Mouse (Mus musculus): Measurements from ENCODE around the gene Mrgprh.

DNA sequence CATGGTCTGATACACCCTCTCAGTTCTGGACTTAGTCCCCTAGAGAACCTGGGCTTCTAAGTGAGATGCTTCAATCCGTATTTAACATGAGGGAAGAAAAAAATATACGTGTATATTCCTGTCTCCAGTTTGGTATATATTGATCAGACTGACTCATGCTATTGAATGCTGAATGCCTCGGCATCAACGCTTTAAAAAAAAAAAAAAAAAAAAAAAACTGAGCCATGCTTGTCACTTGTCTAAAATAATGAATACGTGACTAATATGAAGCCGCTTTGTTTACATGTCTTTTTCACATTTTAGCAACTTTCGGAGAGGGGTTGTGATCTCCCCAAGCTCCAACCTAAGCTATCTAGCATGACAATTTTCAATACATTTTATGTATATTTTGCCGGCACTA, 34.6 kb downstream of the Mrgprh start:
- TF ChIP-seq POLR2A (IDR thresholded peaks at IDR 0.05; ENCODE audit: insufficient read depth, low read length) = no peak
- no peak for TF ChIP-seq CTCF (IDR thresholded peaks at IDR 0.05; ENCODE audit: low read depth, low read length)

All from ES-Bruce4 (cell line).